Comparison of ENCODE assay signal across 8 mouse cellular contexts in the genomic region with DNA sequence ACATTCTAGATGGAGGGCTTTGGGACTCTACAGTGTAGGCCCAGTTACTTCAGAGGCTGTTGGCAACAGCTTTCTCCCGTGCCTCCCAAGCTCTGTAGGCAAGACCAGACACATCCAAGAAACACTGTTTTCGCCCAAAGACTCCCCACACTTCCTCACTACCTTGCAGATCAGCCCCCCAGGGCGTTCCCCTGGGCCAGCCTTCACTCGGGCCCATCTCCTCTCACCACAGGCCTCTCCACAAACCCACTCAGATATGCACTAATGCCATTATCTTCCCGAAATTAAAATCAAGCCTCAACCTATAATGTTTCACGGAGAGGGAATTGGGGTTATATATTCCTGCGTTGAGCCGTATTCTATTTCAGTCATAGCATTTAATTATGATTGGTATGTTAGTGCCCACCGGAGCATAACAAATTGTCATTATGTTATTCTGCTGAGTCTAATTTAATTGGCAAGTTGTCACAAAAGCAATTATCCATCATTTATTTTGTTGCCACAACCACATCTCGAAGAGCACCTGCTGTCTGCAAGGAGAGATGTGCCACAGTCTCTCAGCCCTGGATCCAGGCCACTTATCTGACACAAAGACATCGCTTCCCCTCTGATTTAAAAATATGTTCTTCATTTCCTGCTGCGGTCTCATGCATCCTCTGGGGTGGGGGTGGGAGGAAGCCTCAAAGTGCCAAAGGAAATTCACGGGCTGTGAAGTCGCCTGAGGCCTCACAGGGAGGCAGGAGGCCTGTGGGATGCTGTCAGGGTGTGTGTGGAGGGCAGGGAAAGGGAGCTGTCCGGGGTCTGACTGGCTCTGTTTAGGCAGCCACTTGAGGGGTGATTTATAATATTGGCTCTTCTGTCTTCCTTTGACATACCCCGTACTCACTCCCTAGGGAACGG. TPM values are rescaled to one million over a fixed set of nuclear protein-coding genes. Genes with fewer than 3 reads are reported as not detected.
DNase-seq lines count a peak whose midpoint lies in the region; ATAC-seq and TF ChIP-seq lines count a peak whose summit lies in the region.

No protein-coding gene starts in this region.

- H3K27me3 ChIP-seq in C2C12 (ENCODE audit: control insufficient read depth, insufficient read depth, insufficient read length): no peaks in the 10 kb centered on the region
- H3K27me3 ChIP-seq in hindbrain, embryonic 12.5 days: no peaks in the 10 kb centered on the region
- peaks cover 5% of the 10 kb centered on the region; the same call in 1 of the 2 replicates for H3K27me3 ChIP-seq in liver, embryonic 12.5 days (replicated peaks)
- H3K27me3 ChIP-seq in neural tube, embryonic 15.5 days (replicated peaks): no peaks in the 10 kb centered on the region

- peak; percentile 61 for ATAC-seq in hindbrain, embryonic 12.5 days (ENCODE audit: low FRiP score)
- no peak for ATAC-seq in liver, embryonic 12.5 days
- peak; percentile 54 for ATAC-seq in neural tube, embryonic 15.5 days (ENCODE audit: low FRiP score)

- H3K79me2 ChIP-seq in C2C12 (ENCODE audit: control insufficient read depth, insufficient read depth): no peaks in the 10 kb centered on the region

- H3K9ac ChIP-seq in hindbrain, embryonic 12.5 days: no peak overlapping the region
- no peak overlapping the region for H3K9ac ChIP-seq in liver, embryonic 12.5 days
- 0 out of 2 replicates have a peak overlapping the region, but pooled peaks have one; percentile 7 for H3K9ac ChIP-seq in neural tube, embryonic 15.5 days (replicated peaks)

- no peaks in the 10 kb centered on the region for H3K36me3 ChIP-seq in C2C12 (ENCODE audit: control insufficient read depth, insufficient read depth)
- H3K36me3 ChIP-seq in hindbrain, embryonic 12.5 days: no peaks in the 10 kb centered on the region
- no peaks in the 10 kb centered on the region for H3K36me3 ChIP-seq in liver, embryonic 12.5 days
- no peaks in the 10 kb centered on the region for H3K36me3 ChIP-seq in neural tube, embryonic 15.5 days

- peaks cover 57% of the 10 kb centered on the region for H3K4me1 ChIP-seq in hindbrain, embryonic 12.5 days
- H3K4me1 ChIP-seq in liver, embryonic 12.5 days: peaks cover 30% of the 10 kb centered on the region
- H3K4me1 ChIP-seq in neural tube, embryonic 15.5 days: peaks cover 35% of the 10 kb centered on the region

- no peak overlapping the region for H3ac ChIP-seq in C2C12 (ENCODE audit: control insufficient read depth, insufficient read length, low read depth)

- peak; percentile 65 for DNase-seq in NIH3T3 (ENCODE audit: low read depth)
- DNase-seq in right cerebral cortex, adult 18-20 months: no peak
- no peak for DNase-seq in layer of hippocampus, postnatal 25 days (ENCODE audit: extremely low spot score in 1 of 2, low spot score in 1 of 2)
- DNase-seq in gastrocnemius, adult 18-20 months (ENCODE audit: low spot score): no peak

- H3K9me3 ChIP-seq in hindbrain, embryonic 12.5 days (replicated peaks): no peaks in the 10 kb centered on the region
- no peaks in the 10 kb centered on the region for H3K9me3 ChIP-seq in liver, embryonic 12.5 days (replicated peaks)
- no peaks in the 10 kb centered on the region for H3K9me3 ChIP-seq in neural tube, embryonic 15.5 days (replicated peaks)

- no peak for TF ChIP-seq CTCF in C2C12 (IDR thresholded peaks at IDR 0.05; ENCODE audit: control insufficient read depth, insufficient read depth, insufficient read length)

- no peak overlapping the region for H3K4me2 ChIP-seq in hindbrain, embryonic 12.5 days (replicated peaks)
- peak overlapping the region; percentile 54 for H3K4me2 ChIP-seq in liver, embryonic 12.5 days
- H3K4me2 ChIP-seq in neural tube, embryonic 15.5 days: peak overlapping the region; percentile 11; the same call in 1 of the 2 replicates

- WGBS in hindbrain, embryonic 12.5 days: 34% methylated on average over 17 of the region's 17 CpGs
- WGBS in liver, embryonic 12.5 days (ENCODE audit: insufficient replicate concordance): 18% methylated on average over 17 of the region's 17 CpGs
- WGBS in neural tube, embryonic 15.5 days: 17% methylated on average over 17 of the region's 17 CpGs

- H3K27ac ChIP-seq in hindbrain, embryonic 12.5 days: peak overlapping the region; percentile 82
- H3K27ac ChIP-seq in liver, embryonic 12.5 days: peak overlapping the region; percentile 56; the same call in 1 of the 2 replicates
- peak overlapping the region; percentile 54; the same call in 1 of the 2 replicates for H3K27ac ChIP-seq in neural tube, embryonic 15.5 days (replicated peaks)

- no peaks in the 10 kb centered on the region for H3K79me3 ChIP-seq in C2C12 (ENCODE audit: low read depth)

- no peak overlapping the region for H3K4me3 ChIP-seq in C2C12 (ENCODE audit: insufficient read depth, poor library complexity, severe bottlenecking)
- no peak overlapping the region for H3K4me3 ChIP-seq in hindbrain, embryonic 12.5 days
- H3K4me3 ChIP-seq in liver, embryonic 12.5 days: no peak overlapping the region
- no peak overlapping the region for H3K4me3 ChIP-seq in neural tube, embryonic 15.5 days (replicated peaks)

TF ChIP-seq in C2C12, 6 proteins besides CTCF, POLR2A, EP300 and RAD21:
- TF ChIP-seq USF1 (IDR thresholded peaks at IDR 0.05; ENCODE audit: low read depth) (no peak), CEBPB (IDR thresholded peaks at IDR 0.05; ENCODE audit: low read depth) (no peak), MYOG (IDR thresholded peaks at IDR 0.05; ENCODE audit: control insufficient read depth, extremely low read depth, insufficient read length) (no peak), FOSL1 (IDR thresholded peaks at IDR 0.05; ENCODE audit: insufficient read depth, low read length, poor library complexity, severe bottlenecking) (no peak), MYOD1 (IDR thresholded peaks at IDR 0.05; ENCODE audit: control insufficient read depth, insufficient read length, low read depth) (peak; percentile 89), MAX (IDR thresholded peaks at IDR 0.05) (no peak)

RNA-seq across cellular contexts. Expression of gene Mrps23, which starts 29.6 kb away (rescaled TPM):
- polyA plus RNA-seq in C2C12 (2012; fragmentation: generic; extraction: Trizol): 191 TPM
- polyA plus RNA-seq in hindbrain, embryonic 12.5 days (2016; fragmentation: Nextera tagmentation; extraction: Ambion mirVana): 57.4 and 66.8 TPM in 2 replicates
- 47.0 and 47.6 TPM in 2 replicates for polyA plus RNA-seq in liver, embryonic 12.5 days (2016; fragmentation: Nextera tagmentation; extraction: Ambion mirVana)
- 64.9 and 66.2 TPM in 2 replicates for polyA plus RNA-seq in neural tube, embryonic 15.5 days (2015; fragmentation: Nextera tagmentation; extraction: Ambion mirVana)
- 10 to 100 TPM; 66.1 to 66.6 TPM for total RNA-seq in layer of hippocampus, postnatal 25 days (2021)
- total RNA-seq in gastrocnemius, adult 18-20 months (2021): 100 to 1,000 TPM; 147 to 169 TPM
